Mouse (Mus musculus) neural tube, embryonic 11.5 days (tissue): ENCODE data around the gene Cald1. TPM values are rescaled to one million over a fixed set of nuclear protein-coding genes. Genes with fewer than 3 reads are reported as not detected.

Experiments
- ATAC-seq: fragments of 200-750 bp; cut with Nextera tagmentation; 2 replicates; pipeline ENCODE4 v1.8.0; 2017; ENCODE audit warnings: moderate number of reproducible peaks, mild to moderate bottlenecking, moderate TSS enrichment, moderate library complexity; ENCODE audit not compliant: insufficient read depth, low FRiP score, low TSS enrichment
- DNase-seq: peaks from one replicate; pipeline ENCODE4 v3.0.0-alpha.2; 2015; ENCODE audit warnings: low spot score
- H3K27ac ChIP-seq: fragments of 300-500 bp; sonication (generic); 2 replicates; pipeline ENCODE4 v1.5.1; 2014; ENCODE audit warnings: low read depth, mild to moderate bottlenecking, low read length
- H3K27me3 ChIP-seq: fragments of 300-500 bp; sonication (generic); 2 replicates; pipeline ENCODE4 v1.6.1; 2014; ENCODE audit warnings: mild to moderate bottlenecking, low read length, mixed read lengths; ENCODE audit not compliant: control insufficient read depth, insufficient read depth
- H3K36me3 ChIP-seq: fragments of 300-500 bp; sonication (generic); 2 replicates; pipeline ENCODE4 v1.6.1; 2014; ENCODE audit warnings: mild to moderate bottlenecking, low read length, moderate library complexity, mixed read lengths; ENCODE audit not compliant: control insufficient read depth, insufficient read depth
- H3K4me1 ChIP-seq: fragments of 300-500 bp; sonication (generic); 2 replicates; pipeline ENCODE4 v1.6.1; 2014; ENCODE audit warnings: low read length, mixed read lengths; ENCODE audit not compliant: control insufficient read depth, insufficient read depth
- H3K4me2 ChIP-seq: fragments of 300-500 bp; sonication (generic); 2 replicates; pipeline ENCODE4 v1.6.1; 2014; ENCODE audit warnings: low read depth, mild to moderate bottlenecking, moderate library complexity
- H3K4me3 ChIP-seq: fragments of 300-500 bp; sonication (generic); 2 replicates; pipeline ENCODE4 v1.5.1; 2014; ENCODE audit warnings: low read depth, low read length
- H3K9ac ChIP-seq: fragments of 300-500 bp; sonication (generic); 2 replicates; pipeline ENCODE4 v1.6.1; 2014; ENCODE audit warnings: mild to moderate bottlenecking, low read length
- H3K9me3 ChIP-seq: fragments of 300-500 bp; sonication (generic); 2 replicates; pipeline ENCODE4 v1.6.1; 2016; ENCODE audit warnings: low read length; ENCODE audit not compliant: control insufficient read depth
- WGBS: fragments of 180-500 bp; shearing (Covaris S2); extraction: QIAGEN DNeasy Blood & Tissue Kit; methylation state at CpG from one replicate; pipeline ENCODE4 v1.1.7; 2014; 5-methylcytosine and 5-hydroxymethylcytosine counted together
- polyA plus RNA-seq: library from polyadenylated mRNA; unstranded; fragments of >200 nt; fragmentation: Nextera tagmentation; extraction: Ambion mirVana; gene quantifications from 2 replicates; pipeline ENCODE4 v1.2.1, GENCODE M21; 2014

Gene Cald1
- polyA plus RNA-seq, 1 experiment from 2014 or later = 99.3 TPM

- H3K9me3 ChIP-seq = no peaks in the 10 kb centered on the region
- WGBS = 86% methylated on average over 1 of the region's 1 CpGs
- DNase-seq = no peak
- no peaks in the 10 kb centered on the region for H3K36me3 ChIP-seq
- H3K27me3 ChIP-seq = no peaks in the 10 kb centered on the region
- no peak overlapping the region for H3K27ac ChIP-seq
- H3K4me1 ChIP-seq = no peaks in the 10 kb centered on the region
- H3K9ac ChIP-seq = no peak overlapping the region
- no peak overlapping the region for H3K4me3 ChIP-seq
- H3K4me2 ChIP-seq = no peak overlapping the region
- ATAC-seq = no peak
Observed at GRCm38 (mm10) chr6:34671355-34671754, 73.1 kb downstream of the Cald1 start.

GRCm38 (mm10) chr6:34674416-34674815 lies 76.1 kb downstream of the Cald1 start:
- Histone ChIP-seq H3K27me3 (no peaks in the 10 kb centered on the region), H3K9me3 (no peaks in the 10 kb centered on the region), H3K4me1 (no peaks in the 10 kb centered on the region), H3K27ac (no peak overlapping the region), H3K36me3 (no peaks in the 10 kb centered on the region), H3K4me3 (no peak overlapping the region), H3K9ac (no peak overlapping the region), H3K4me2 (no peak overlapping the region)
- ATAC-seq (no peak), DNase-seq (no peak)
- WGBS = 87% methylated on average over 7 of the region's 7 CpGs

GRCm38 (mm10) chr6:34674897-34675296 lies 76.6 kb downstream of the Cald1 start:
- no peak overlapping the region for H3K4me2 ChIP-seq
- no peaks in the 10 kb centered on the region for H3K9me3 ChIP-seq
- no peak overlapping the region for H3K9ac ChIP-seq
- DNase-seq (no peak), ATAC-seq (no peak)
- no peaks in the 10 kb centered on the region for H3K36me3 ChIP-seq
- no peaks in the 10 kb centered on the region for H3K4me1 ChIP-seq
- 80% methylated on average over 10 of the region's 10 CpGs for WGBS
- H3K27me3 ChIP-seq = no peaks in the 10 kb centered on the region
- H3K4me3 ChIP-seq = no peak overlapping the region
- H3K27ac ChIP-seq = no peak overlapping the region

- WGBS = 64% methylated on average over 8 of the region's 8 CpGs
- DNase-seq = no peak
- H3K4me2 ChIP-seq = no peak overlapping the region
Observed at GRCm38 (mm10) chr6:34682126-34682525, 83.8 kb downstream of the Cald1 start.

GRCm38 (mm10) chr6:34684886-34685285 lies 86.6 kb downstream of the Cald1 start:
- ATAC-seq (no peak), DNase-seq (peak; percentile 30)
- Histone ChIP-seq H3K4me2 (no peak overlapping the region), H3K27ac (no peak overlapping the region), H3K36me3 (no peaks in the 10 kb centered on the region), H3K4me3 (no peak overlapping the region), H3K27me3 (no peaks in the 10 kb centered on the region), H3K9me3 (no peaks in the 10 kb centered on the region), H3K4me1 (0 out of 2 replicates have a peak, but pooled peaks cover 5% of the 10 kb centered on the region), H3K9ac (no peak overlapping the region)
- WGBS = 47% methylated on average over 8 of the region's 8 CpGs

More at GRCm38 (mm10) chr6:34682126-34682525, 83.8 kb downstream of the Cald1 start:
- H3K9ac ChIP-seq = no peak overlapping the region
- no peaks in the 10 kb centered on the region for H3K9me3 ChIP-seq
- 0 out of 2 replicates have a peak, but pooled peaks cover 5% of the 10 kb centered on the region for H3K4me1 ChIP-seq
- no peak overlapping the region for H3K27ac ChIP-seq
- H3K36me3 ChIP-seq = no peaks in the 10 kb centered on the region
- no peaks in the 10 kb centered on the region for H3K27me3 ChIP-seq
- no peak overlapping the region for H3K4me3 ChIP-seq
- ATAC-seq = no peak

- Histone ChIP-seq H3K9me3 (no peaks in the 10 kb centered on the region), H3K36me3 (no peaks in the 10 kb centered on the region), H3K4me2 (no peak overlapping the region), H3K4me1 (0 out of 2 replicates have a peak, but pooled peaks cover 5% of the 10 kb centered on the region), H3K27ac (no peak overlapping the region), H3K9ac (no peak overlapping the region), H3K27me3 (no peaks in the 10 kb centered on the region), H3K4me3 (no peak overlapping the region)
- 80% methylated on average over 2 of the region's 2 CpGs for WGBS
- ATAC-seq (no peak), DNase-seq (no peak)
Observed at GRCm38 (mm10) chr6:34688971-34689370, 90.7 kb downstream of the Cald1 start.

- 82% methylated on average over 7 of the region's 7 CpGs for WGBS
- Histone ChIP-seq H3K9ac (no peak overlapping the region), H3K4me1 (no peaks in the 10 kb centered on the region), H3K9me3 (no peaks in the 10 kb centered on the region), H3K4me2 (no peak overlapping the region), H3K27me3 (no peaks in the 10 kb centered on the region), H3K36me3 (no peaks in the 10 kb centered on the region), H3K27ac (no peak overlapping the region), H3K4me3 (no peak overlapping the region)
- no peak for ATAC-seq
- DNase-seq = no peak
Observed at GRCm38 (mm10) chr6:34691416-34691815, 93.1 kb downstream of the Cald1 start.

- Histone ChIP-seq H3K9ac (no peak overlapping the region), H3K4me3 (no peak overlapping the region), H3K4me1 (no peaks in the 10 kb centered on the region), H3K4me2 (no peak overlapping the region), H3K27ac (no peak overlapping the region), H3K27me3 (no peaks in the 10 kb centered on the region), H3K36me3 (no peaks in the 10 kb centered on the region), H3K9me3 (no peaks in the 10 kb centered on the region)
- 90% methylated on average over 4 of the region's 4 CpGs for WGBS
- DNase-seq (no peak), ATAC-seq (no peak)
Observed at GRCm38 (mm10) chr6:34694096-34694495, 95.8 kb downstream of the Cald1 start.

GRCm38 (mm10) chr6:34703421-34704120 lies 105.3 kb downstream of the Cald1 start:
- Histone ChIP-seq H3K4me1 (peaks cover 3% of the 10 kb centered on the region; the same call in 1 of the 2 replicates), H3K27me3 (no peaks in the 10 kb centered on the region), H3K9ac (no peak overlapping the region), H3K27ac (no peak overlapping the region), H3K36me3 (no peaks in the 10 kb centered on the region), H3K4me3 (no peak overlapping the region), H3K4me2 (no peak overlapping the region), H3K9me3 (no peaks in the 10 kb centered on the region)
- no peak for DNase-seq
- ATAC-seq = no peak
- 70% methylated on average over 1 of the region's 1 CpGs for WGBS
